Mouse (Mus musculus): ENCODE results near the gene Gm14391.
"Not testable (repeated sequence)": the region's sequence is repeated elsewhere in the genome, so short reads cannot be mapped to it uniquely, and the experiment has no call there.

Gene Gm14391

GRCm38 (mm10) chr2:175206732-175207131, at the start of gene Gm14391:
TSS of gene Gm14391 (minus strand) at chr2:175206917.
- DNase-seq (ENCODE audit: low read depth, low spot score): not testable (repeated sequence)

- DNase-seq (ENCODE audit: low read depth, low spot score): not testable (repeated sequence)
Measured at GRCm38 (mm10) chr2:175179008-175179407, 27.7 kb downstream of the Gm14391 start.

- no peak for DNase-seq (ENCODE audit: low read depth, low spot score)
Measured at GRCm38 (mm10) chr2:175176312-175176711, 30.4 kb downstream of the Gm14391 start.

- not testable (repeated sequence) for DNase-seq (ENCODE audit: low read depth, low spot score)
Measured at GRCm38 (mm10) chr2:175175401-175176180, 31.1 kb downstream of the Gm14391 start, which contains the start of gene Gm14443. TSS of gene Gm14443 (minus strand) at chr2:175175871.

GRCm38 (mm10) chr2:175174058-175174457, 32.7 kb downstream of the Gm14391 start:
- not testable (repeated sequence) for DNase-seq (ENCODE audit: low read depth, low spot score)

GRCm38 (mm10) chr2:175172906-175173595, 33.7 kb downstream of the Gm14391 start:
- not testable (repeated sequence) for DNase-seq (ENCODE audit: low read depth, low spot score)

GRCm38 (mm10) chr2:175172123-175172522, 34.6 kb downstream of the Gm14391 start:
- DNase-seq (ENCODE audit: low read depth, low spot score): no peak

GRCm38 (mm10) chr2:175166870-175167269, 39.8 kb downstream of the Gm14391 start:
- not testable (repeated sequence) for DNase-seq (ENCODE audit: low read depth, low spot score)

- not testable (repeated sequence) for DNase-seq (ENCODE audit: low read depth, low spot score)
Measured at GRCm38 (mm10) chr2:175165110-175165509, 41.6 kb downstream of the Gm14391 start.

GRCm38 (mm10) chr2:175161438-175161837, 45.3 kb downstream of the Gm14391 start:
- DNase-seq (ENCODE audit: low read depth, low spot score): not testable (repeated sequence)

GRCm38 (mm10) chr2:175158642-175159041, 48.1 kb downstream of the Gm14391 start:
- DNase-seq (ENCODE audit: low read depth, low spot score): no peak

GRCm38 (mm10) chr2:175156696-175157095, 50.0 kb downstream of the Gm14391 start:
- no peak for DNase-seq (ENCODE audit: low read depth, low spot score)

GRCm38 (mm10) chr2:175141993-175142295, 64.8 kb downstream of the Gm14391 start, which contains the start of gene Gm14399:
TSS of gene Gm14399 (minus strand) at chr2:175142012.
- DNase-seq (ENCODE audit: low read depth, low spot score): not testable (repeated sequence)

- not testable (repeated sequence) for DNase-seq (ENCODE audit: low read depth, low spot score)
Measured at GRCm38 (mm10) chr2:175141118-175141992, 65.4 kb downstream of the Gm14391 start.

Data from mesoderm, embryonic 11.5 days (tissue).